Mouse (Mus musculus): ENCODE results near the gene Patj. TPM values are rescaled to one million over a fixed set of nuclear protein-coding genes. Genes with fewer than 3 reads are reported as not detected.

The Patj gene
- polyA plus RNA-seq, 1 experiment: 9.0 TPM

DNA sequence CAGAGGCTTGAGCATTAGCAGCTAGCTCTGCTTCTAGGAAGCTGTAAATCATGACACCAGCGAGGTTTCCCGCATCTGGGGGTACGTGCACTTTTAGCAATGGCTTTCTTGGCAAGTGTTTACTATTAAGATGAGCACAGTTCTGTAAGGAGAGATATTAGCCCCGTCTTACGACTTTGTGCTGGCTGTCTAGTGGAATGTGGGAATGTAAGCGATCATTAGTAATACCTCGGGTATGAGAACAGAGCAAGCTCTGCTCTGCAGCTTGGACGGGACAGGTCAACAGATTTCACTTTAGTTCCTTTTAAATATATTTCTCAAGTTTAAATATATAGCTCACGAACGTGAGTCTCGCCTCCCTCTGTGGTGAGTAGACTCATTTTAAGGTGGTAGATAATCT lies 54.7 kb downstream of the Patj start:
- DNase-seq (ENCODE audit: low read depth): no peak
- TF ChIP-seq POLR2A (IDR thresholded peaks at IDR 0.05; ENCODE audit: borderline replicate concordance, extremely low read depth, insufficient read depth, insufficient read length, poor library complexity, severe bottlenecking) (no peak), CTCF (IDR thresholded peaks at IDR 0.05; ENCODE audit: borderline replicate concordance, extremely low read depth, insufficient read depth, insufficient read length) (no peak)

DNA sequence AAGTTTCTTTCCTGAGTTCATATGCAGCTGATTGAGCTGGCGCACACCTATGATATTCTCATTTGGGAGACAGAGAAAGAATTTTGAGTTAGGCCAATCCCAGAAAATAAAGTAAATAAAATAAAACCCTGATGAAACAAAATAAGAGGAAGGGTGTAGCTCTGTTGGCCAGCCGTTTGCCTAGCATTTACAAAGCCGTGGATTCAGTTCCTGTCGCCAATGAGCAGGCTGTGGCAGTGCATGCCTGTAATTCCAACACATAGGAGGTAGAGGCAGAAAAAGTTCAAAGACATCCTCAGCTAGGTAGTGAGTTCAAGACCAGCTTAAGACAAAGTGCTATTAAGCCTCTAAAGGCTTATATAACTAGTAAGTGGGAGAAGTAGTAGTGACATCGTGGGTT lies 55.2 kb downstream of the Patj start:
- DNase-seq (ENCODE audit: low read depth): no peak

DNA sequence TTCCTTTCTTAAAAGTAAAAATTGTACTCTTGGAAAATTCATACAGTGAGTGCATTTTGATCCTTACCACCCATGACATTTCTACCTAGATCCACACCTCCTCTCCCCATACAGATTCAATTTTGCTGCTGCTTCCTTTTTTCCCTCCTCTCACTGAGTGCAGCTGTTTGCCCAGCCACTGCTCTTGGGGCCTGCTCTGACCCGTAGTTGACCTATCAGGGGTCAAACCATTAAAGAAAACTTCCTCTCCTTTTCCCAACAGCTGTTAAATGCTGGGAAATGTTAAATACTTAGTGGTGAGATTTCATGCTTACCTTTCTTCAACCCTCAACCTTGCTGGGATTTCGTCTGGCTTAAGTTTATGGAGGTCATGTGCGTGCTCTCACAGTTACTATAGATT lies 55.7 kb downstream of the Patj start:
- TF ChIP-seq CTCF (IDR thresholded peaks at IDR 0.05; ENCODE audit: borderline replicate concordance, extremely low read depth, insufficient read depth, insufficient read length): no peak
- DNase-seq (ENCODE audit: low read depth): no peak

More for the DNA sequence above, 55.2 kb downstream of the Patj start:
- TF ChIP-seq POLR2A (IDR thresholded peaks at IDR 0.05; ENCODE audit: borderline replicate concordance, extremely low read depth, insufficient read depth, insufficient read length, poor library complexity, severe bottlenecking) (no peak), CTCF (IDR thresholded peaks at IDR 0.05; ENCODE audit: borderline replicate concordance, extremely low read depth, insufficient read depth, insufficient read length) (no peak)

DNA sequence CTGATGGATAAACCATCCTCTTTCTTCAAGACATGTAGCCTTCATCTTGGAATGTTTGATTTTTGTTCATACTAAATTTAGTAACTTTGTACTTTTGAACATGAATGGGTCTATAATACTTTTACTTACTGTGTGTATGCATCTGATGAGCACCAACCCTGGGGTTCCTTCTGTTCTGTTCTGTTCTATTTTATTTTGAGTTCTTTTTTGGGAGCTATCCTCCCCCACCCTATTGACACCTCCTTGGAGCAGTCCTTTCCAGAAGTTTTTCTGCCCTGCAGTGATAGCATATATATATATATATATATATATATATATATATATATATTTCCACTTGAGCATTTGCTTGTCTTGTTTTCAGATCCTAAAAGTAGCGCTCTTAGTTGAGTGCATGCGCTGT lies 57.1 kb downstream of the Patj start:
- TF ChIP-seq CTCF (IDR thresholded peaks at IDR 0.05; ENCODE audit: borderline replicate concordance, extremely low read depth, insufficient read depth, insufficient read length): no peak
- TF ChIP-seq POLR2A (IDR thresholded peaks at IDR 0.05; ENCODE audit: borderline replicate concordance, extremely low read depth, insufficient read depth, insufficient read length, poor library complexity, severe bottlenecking): no peak
- no peak for DNase-seq (ENCODE audit: low read depth)

DNA sequence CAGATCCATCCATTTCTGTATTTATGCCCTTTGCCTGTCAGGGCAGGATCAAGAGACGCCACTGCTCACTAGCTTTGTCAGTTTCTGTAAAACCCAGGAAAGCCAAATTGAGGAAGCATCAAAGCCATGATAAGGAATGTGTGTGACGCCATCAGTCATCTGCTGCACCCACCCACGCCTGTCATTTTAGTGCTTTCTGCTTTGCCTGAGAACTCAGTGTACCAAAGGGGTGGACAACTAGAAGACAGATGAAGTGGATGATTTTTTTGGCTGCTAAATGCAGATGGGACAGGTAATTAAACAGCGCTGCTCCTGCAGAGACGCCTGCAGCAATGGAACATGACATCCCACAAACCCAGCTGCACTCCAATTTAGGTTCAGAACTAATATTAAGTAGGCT lies 57.6 kb downstream of the Patj start:
- no peak for DNase-seq (ENCODE audit: low read depth)
- TF ChIP-seq POLR2A (IDR thresholded peaks at IDR 0.05; ENCODE audit: borderline replicate concordance, extremely low read depth, insufficient read depth, insufficient read length, poor library complexity, severe bottlenecking) (no peak), CTCF (IDR thresholded peaks at IDR 0.05; ENCODE audit: borderline replicate concordance, extremely low read depth, insufficient read depth, insufficient read length) (no peak)

DNA sequence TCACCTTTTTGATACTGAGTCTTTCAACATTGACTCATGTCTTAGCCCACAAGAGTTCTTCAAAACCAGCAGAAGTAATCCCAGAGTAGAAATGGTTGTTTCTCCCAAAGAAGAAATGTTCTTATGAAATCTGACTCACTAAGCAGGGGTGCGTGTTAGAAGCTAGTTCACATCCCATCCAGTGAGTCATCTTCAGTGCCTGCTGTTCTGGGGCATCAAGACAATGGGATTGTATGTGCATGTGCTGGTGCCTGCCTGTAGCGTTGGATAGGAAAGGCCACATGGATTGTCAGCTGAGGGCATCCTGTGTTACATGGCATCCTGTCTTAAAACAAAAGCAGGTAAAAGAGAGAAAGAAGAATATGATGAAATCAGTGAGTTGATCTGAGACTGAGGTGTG lies 59.8 kb downstream of the Patj start:
- no peak for TF ChIP-seq CTCF (IDR thresholded peaks at IDR 0.05; ENCODE audit: borderline replicate concordance, extremely low read depth, insufficient read depth, insufficient read length)
- no peak for TF ChIP-seq POLR2A (IDR thresholded peaks at IDR 0.05; ENCODE audit: borderline replicate concordance, extremely low read depth, insufficient read depth, insufficient read length, poor library complexity, severe bottlenecking)
- DNase-seq (ENCODE audit: low read depth): no peak

DNA sequence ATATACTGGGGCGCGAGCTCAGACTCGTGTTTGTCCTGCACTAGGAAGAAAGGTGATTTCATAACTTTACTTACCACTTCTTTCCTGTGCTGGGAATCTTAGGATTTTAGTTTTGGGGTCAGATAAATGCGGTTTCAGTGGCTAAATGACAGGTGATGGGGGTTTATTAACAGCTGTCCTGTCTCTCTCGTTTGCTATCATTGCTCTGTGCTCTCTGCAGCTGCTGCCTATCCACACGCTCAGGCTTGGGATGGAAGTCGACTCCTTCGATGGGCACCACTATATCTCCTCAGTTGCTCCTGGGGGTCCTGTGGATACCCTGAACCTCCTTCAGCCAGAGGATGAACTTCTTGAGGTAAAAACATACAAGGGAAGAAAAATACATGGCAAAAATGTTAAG lies 60.3 kb downstream of the Patj start:
- TF ChIP-seq POLR2A (IDR thresholded peaks at IDR 0.05; ENCODE audit: borderline replicate concordance, extremely low read depth, insufficient read depth, insufficient read length, poor library complexity, severe bottlenecking): no peak
- TF ChIP-seq CTCF (IDR thresholded peaks at IDR 0.05; ENCODE audit: borderline replicate concordance, extremely low read depth, insufficient read depth, insufficient read length): no peak
- DNase-seq (ENCODE audit: low read depth): no peak

- no peak for TF ChIP-seq CTCF (IDR thresholded peaks at IDR 0.05; ENCODE audit: borderline replicate concordance, extremely low read depth, insufficient read depth, insufficient read length)
- TF ChIP-seq POLR2A (IDR thresholded peaks at IDR 0.05; ENCODE audit: borderline replicate concordance, extremely low read depth, insufficient read depth, insufficient read length, poor library complexity, severe bottlenecking): no peak
- no peak for DNase-seq (ENCODE audit: low read depth)
Observed at GRCm38 (mm10) chr4:98461804-98462341, 66.3 kb downstream of the Patj start.

GRCm38 (mm10) chr4:98465476-98465875 lies 69.9 kb downstream of the Patj start:
- no peak for DNase-seq (ENCODE audit: low read depth)
- TF ChIP-seq POLR2A (IDR thresholded peaks at IDR 0.05; ENCODE audit: borderline replicate concordance, extremely low read depth, insufficient read depth, insufficient read length, poor library complexity, severe bottlenecking) (no peak), CTCF (IDR thresholded peaks at IDR 0.05; ENCODE audit: borderline replicate concordance, extremely low read depth, insufficient read depth, insufficient read length) (no peak)

DNA sequence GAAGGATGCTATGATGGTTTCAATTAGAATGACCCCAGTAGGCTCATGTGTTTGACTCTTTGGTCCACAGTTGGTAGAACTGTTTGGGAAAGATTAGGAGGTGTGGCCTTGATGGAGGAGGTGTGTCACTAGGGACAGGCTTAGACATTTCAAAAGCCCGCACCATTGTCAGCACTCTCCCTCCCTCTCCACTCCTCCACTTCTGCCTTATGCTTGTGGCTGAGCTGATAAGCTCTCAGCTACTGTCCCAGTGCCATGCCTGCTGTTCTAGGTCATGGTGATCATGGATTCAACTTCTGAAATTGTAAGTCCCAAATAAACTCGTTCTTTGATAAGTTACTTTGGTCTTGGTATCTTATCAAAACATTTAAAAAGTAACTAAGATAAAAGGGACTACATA lies 70.3 kb downstream of the Patj start:
- DNase-seq (ENCODE audit: low read depth): no peak
- TF ChIP-seq POLR2A (IDR thresholded peaks at IDR 0.05; ENCODE audit: borderline replicate concordance, extremely low read depth, insufficient read depth, insufficient read length, poor library complexity, severe bottlenecking) (no peak), CTCF (IDR thresholded peaks at IDR 0.05; ENCODE audit: borderline replicate concordance, extremely low read depth, insufficient read depth, insufficient read length) (no peak)

DNA sequence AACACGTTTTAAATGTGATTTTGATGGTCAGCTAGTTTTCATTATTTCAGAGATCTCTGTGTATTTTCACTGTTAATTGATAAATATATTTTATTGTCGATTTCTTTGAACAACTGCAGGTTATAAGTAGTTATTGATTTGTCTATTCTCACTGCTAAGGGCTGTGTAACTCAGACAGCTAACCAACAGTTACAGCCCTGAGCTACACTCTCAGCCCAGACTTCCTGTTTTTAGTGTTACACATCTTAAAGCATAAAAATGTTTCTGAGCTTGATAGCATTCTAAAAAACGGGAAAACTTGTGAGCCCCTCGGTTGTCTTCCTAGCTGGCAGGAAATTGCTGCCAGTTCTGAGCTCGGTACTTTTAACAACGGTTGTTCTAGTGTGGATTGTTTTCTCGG lies 75.8 kb downstream of the Patj start:
- TF ChIP-seq POLR2A (IDR thresholded peaks at IDR 0.05; ENCODE audit: borderline replicate concordance, extremely low read depth, insufficient read depth, insufficient read length, poor library complexity, severe bottlenecking) (no peak), CTCF (IDR thresholded peaks at IDR 0.05; ENCODE audit: borderline replicate concordance, extremely low read depth, insufficient read depth, insufficient read length) (no peak)
- DNase-seq (ENCODE audit: low read depth): no peak

GRCm38 (mm10) chr4:98473491-98473890 lies 77.9 kb downstream of the Patj start:
- DNase-seq (ENCODE audit: low read depth): peak; percentile 44
- TF ChIP-seq POLR2A (IDR thresholded peaks at IDR 0.05; ENCODE audit: borderline replicate concordance, extremely low read depth, insufficient read depth, insufficient read length, poor library complexity, severe bottlenecking) (no peak), CTCF (IDR thresholded peaks at IDR 0.05; ENCODE audit: borderline replicate concordance, extremely low read depth, insufficient read depth, insufficient read length) (no peak)

DNA sequence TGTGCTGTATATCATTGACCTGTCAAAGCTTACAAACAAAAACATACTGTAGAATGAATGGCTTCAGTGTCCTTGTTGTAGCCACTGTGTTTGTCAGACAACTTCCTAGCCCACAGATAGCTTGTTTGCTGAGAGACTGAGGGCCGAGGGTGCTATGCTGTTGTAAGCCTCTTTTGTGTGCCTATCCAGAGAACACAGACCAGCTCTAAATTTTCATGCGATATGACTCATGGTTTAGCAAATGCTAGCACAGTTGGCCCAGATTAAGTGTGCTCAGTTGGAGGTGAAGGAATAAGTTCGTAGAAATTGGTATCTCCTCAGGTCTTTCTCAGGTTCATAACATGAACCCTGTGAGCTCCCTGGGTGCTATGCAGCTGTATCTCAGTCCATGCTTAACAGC lies 82.4 kb downstream of the Patj start:
- no peak for DNase-seq (ENCODE audit: low read depth)
- TF ChIP-seq CTCF (IDR thresholded peaks at IDR 0.05; ENCODE audit: borderline replicate concordance, extremely low read depth, insufficient read depth, insufficient read length) (no peak), POLR2A (IDR thresholded peaks at IDR 0.05; ENCODE audit: borderline replicate concordance, extremely low read depth, insufficient read depth, insufficient read length, poor library complexity, severe bottlenecking) (no peak)

Measured in brain, embryonic 14.5 days (tissue).